Mouse (Mus musculus): ENCODE data around the gene Narfl. TPM values are rescaled to one million over a fixed set of nuclear protein-coding genes. Genes with fewer than 3 reads are reported as not detected.

The Narfl gene
- polyA plus RNA-seq, 1 experiment from 2014 or later: 26.6 TPM

DNA sequence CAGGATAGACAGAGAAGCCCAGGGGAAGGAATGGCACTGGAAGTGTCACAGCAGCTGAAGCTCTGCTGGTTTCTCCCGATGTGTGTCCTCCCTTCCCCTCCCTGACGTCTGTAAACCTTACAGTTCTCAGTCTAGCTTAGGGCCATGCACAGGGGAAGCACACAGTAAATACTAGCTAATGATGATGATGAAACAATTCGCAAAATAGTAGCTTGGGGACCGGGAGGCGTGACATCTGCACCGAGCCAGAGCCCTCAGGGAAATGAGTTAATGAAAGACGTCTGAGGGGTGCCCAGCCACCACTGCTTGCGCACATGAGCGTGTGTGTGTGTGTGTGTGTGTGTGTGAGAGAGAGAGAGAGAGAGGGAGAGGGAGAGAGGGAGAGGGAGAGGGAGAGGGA is 4.2 kb upstream of the Narfl start:
- Histone ChIP-seq H3K4me2 (no peak overlapping the region), H3K4me1 (peaks cover 10% of the 10 kb centered on the region), H3K9ac (replicated peaks) (no peak overlapping the region), H3K27me3 (replicated peaks) (peaks cover 28% of the 10 kb centered on the region), H3K9me3 (replicated peaks) (no peaks in the 10 kb centered on the region), H3K27ac (replicated peaks) (no peak overlapping the region), H3K4me3 (replicated peaks) (no peak overlapping the region), H3K36me3 (no peaks in the 10 kb centered on the region)
- ATAC-seq (ENCODE audit: low FRiP score): no peak
- WGBS: 40% methylated on average over 9 of the region's 9 CpGs

DNA sequence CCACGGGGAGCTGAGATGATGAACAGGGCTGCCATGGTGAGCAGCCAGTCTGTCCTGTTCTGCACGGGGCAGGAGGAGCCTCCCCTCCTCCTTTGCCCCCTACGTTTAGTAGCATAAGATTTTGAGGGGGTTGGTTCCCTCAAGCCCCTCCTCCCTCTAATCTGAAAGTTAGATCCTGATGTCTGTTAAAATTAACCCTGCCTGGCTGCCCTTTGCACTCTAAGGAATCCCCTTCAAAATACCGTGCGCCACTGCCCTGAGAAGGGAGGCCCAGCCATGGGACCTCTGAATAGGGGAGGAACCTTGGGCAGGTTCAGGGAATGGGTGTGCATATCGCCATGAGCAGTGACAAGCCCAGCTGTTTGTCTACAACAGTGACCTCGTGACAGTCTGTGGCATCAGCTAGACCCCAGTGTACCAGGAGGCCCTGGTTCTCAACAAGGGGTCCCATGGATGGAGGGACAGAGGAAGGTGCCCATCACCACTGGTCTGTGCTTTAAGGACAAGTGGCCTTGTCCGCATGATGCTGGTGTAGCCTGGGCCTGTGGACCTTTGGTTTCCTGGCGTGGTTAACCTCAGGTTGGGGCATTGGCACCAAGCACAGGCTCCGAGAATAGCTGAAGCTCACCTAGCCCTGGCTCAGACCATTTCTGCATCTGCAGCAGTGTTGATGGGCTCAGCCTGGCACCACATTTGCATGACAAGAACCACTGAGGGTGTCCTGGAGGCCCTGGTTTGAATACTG is 1.9 kb downstream of the Narfl start:
- Histone ChIP-seq H3K9me3 (replicated peaks) (no peaks in the 10 kb centered on the region), H3K4me3 (replicated peaks) (no peak overlapping the region), H3K27me3 (replicated peaks) (no peaks in the 10 kb centered on the region; the same call in 1 of the 2 replicates), H3K4me2 (no peak overlapping the region), H3K36me3 (0 out of 2 replicates have a peak, but pooled peaks cover 9% of the 10 kb centered on the region), H3K9ac (replicated peaks) (no peak overlapping the region), H3K27ac (replicated peaks) (no peak overlapping the region), H3K4me1 (peaks cover 21% of the 10 kb centered on the region)
- ATAC-seq (ENCODE audit: low FRiP score): no peak
- WGBS: 85% methylated on average over 10 of the region's 10 CpGs

DNA sequence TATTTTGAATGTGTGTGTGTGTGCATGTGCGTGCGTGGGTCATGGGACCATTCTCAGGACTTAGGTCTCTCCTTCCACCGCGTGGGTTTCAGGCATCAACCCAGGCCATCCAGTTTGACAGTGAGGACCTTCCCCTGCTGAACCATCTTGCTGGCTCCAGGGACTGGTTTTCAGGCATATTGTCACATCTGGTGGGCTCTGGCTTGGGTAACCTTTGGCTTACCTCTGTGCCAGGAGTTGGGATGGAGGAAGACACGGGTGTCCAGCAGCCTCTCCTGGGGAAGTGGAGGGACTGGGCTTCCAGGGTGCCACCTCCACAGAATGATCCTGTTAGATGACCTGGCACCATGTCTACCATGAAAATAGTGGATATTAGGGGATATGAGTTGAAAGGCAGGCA is 4.4 kb downstream of the Narfl start:
- no peaks in the 10 kb centered on the region for H3K27me3 ChIP-seq (replicated peaks)
- peaks cover 27% of the 10 kb centered on the region for H3K4me1 ChIP-seq
- H3K4me3 ChIP-seq (replicated peaks): no peak overlapping the region
- 94% methylated on average over 5 of the region's 5 CpGs for WGBS
- ATAC-seq (ENCODE audit: low FRiP score): no peak
- no peak overlapping the region for H3K27ac ChIP-seq (replicated peaks)
- no peak overlapping the region for H3K9ac ChIP-seq (replicated peaks)
- H3K4me2 ChIP-seq: no peak overlapping the region
- H3K9me3 ChIP-seq (replicated peaks): no peaks in the 10 kb centered on the region
- H3K36me3 ChIP-seq: peaks cover 34% of the 10 kb centered on the region

- H3K4me2 ChIP-seq: no peak overlapping the region
- ATAC-seq (ENCODE audit: low FRiP score): no peak
- no peak overlapping the region for H3K27ac ChIP-seq (replicated peaks)
- no peaks in the 10 kb centered on the region for H3K9me3 ChIP-seq (replicated peaks)
- H3K4me1 ChIP-seq: peaks cover 32% of the 10 kb centered on the region
- WGBS: 80% methylated on average over 6 of the region's 6 CpGs
- H3K4me3 ChIP-seq (replicated peaks): no peak overlapping the region
- H3K27me3 ChIP-seq (replicated peaks): no peaks in the 10 kb centered on the region
- peaks cover 46% of the 10 kb centered on the region for H3K36me3 ChIP-seq
- no peak overlapping the region for H3K9ac ChIP-seq (replicated peaks)
These were observed 7.8 kb downstream of the Narfl start for GRCm38 (mm10) chr17:25781339-25781738.

DNA sequence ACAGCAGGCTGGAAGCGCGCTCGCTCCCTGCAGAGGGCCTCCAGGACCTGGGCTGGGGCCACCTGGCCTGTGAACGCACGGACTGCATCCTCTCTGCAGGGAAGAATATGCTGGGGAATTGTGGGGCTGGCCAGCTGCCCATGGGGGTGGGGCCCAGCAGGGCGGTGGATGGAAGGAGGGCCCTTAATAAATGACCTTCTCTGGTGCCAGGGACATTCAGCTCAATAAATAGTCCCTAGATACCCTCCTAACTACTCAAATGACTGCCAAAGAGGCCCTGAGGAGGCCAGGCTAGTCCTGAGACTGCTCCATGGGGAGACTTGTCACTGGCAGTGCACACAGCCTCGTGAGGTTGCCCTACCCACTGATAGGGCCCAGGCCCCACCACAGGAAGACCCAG is 9.5 kb downstream of the Narfl start:
- H3K4me2 ChIP-seq: peak overlapping the region; percentile 94
- H3K4me3 ChIP-seq (replicated peaks): no peak overlapping the region
- no peaks in the 10 kb centered on the region for H3K9me3 ChIP-seq (replicated peaks)
- H3K27me3 ChIP-seq (replicated peaks): no peaks in the 10 kb centered on the region
- 0 out of 2 replicates have a peak overlapping the region, but pooled peaks have one; percentile 2 for H3K9ac ChIP-seq (replicated peaks)
- peaks cover 32% of the 10 kb centered on the region for H3K4me1 ChIP-seq
- no peak for ATAC-seq (ENCODE audit: low FRiP score)
- peak overlapping the region; percentile 3; the same call in 1 of the 2 replicates for H3K27ac ChIP-seq (replicated peaks)
- peaks cover 51% of the 10 kb centered on the region for H3K36me3 ChIP-seq
- 68% methylated on average over 7 of the region's 7 CpGs for WGBS

- no peaks in the 10 kb centered on the region for H3K9me3 ChIP-seq (replicated peaks)
- peaks cover 54% of the 10 kb centered on the region for H3K36me3 ChIP-seq
- H3K27me3 ChIP-seq (replicated peaks): no peaks in the 10 kb centered on the region
- H3K4me1 ChIP-seq: peaks cover 35% of the 10 kb centered on the region
- WGBS: 84% methylated on average over 15 of the region's 15 CpGs
- peak overlapping the region; percentile 3; the same call in 1 of the 2 replicates for H3K27ac ChIP-seq (replicated peaks)
- peak overlapping the region; percentile 82 for H3K9ac ChIP-seq (replicated peaks)
- H3K4me2 ChIP-seq: peak overlapping the region; percentile 94
- peak overlapping the region; percentile 85 for H3K4me3 ChIP-seq (replicated peaks)
- ATAC-seq (ENCODE audit: low FRiP score): no peak
These were observed 10.4 kb downstream of the Narfl start for GRCm38 (mm10) chr17:25783861-25784574.

DNA sequence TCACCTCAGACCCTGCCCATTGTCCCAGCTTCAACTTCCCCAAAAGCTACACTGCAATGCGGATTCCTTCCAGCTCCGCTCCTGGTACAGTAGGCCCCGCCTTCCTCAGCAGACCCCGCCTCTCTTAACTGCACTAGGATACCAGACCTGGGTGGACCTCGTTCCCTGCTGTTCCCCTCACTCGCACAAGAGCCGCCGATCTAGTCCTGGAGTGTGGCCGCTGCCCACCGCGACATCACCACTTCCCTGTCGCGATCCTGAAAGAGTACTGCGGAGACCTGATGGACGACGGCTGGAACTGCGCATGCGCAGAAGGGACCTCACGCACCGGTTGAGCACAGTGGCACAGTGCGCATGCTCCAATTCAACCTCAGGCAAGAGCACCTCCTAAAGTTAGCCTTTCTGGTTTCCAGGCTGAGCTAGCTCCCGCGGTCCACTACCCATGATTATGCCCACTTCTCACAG is 11.7 kb downstream of the Narfl start, which contains the start of gene Haghl:
Haghl (minus strand) TSS at position 393 of the 465 bp plus-strand sequence.
- Histone ChIP-seq H3K4me1 (peaks cover 36% of the 10 kb centered on the region), H3K9me3 (replicated peaks) (no peaks in the 10 kb centered on the region), H3K36me3 (peaks cover 56% of the 10 kb centered on the region), H3K9ac (replicated peaks) (peak within 1 kb of the TSS; percentile 82), H3K27ac (replicated peaks) (peak within 1 kb of the TSS; percentile 94), H3K4me2 (peak within 1 kb of the TSS; percentile 94), H3K4me3 (replicated peaks) (peak within 1 kb of the TSS; percentile 85), H3K27me3 (replicated peaks) (no peaks in the 10 kb centered on the region)
- WGBS: 0% methylated on average over 23 of the region's 23 CpGs
- peak; percentile 73 for ATAC-seq (ENCODE audit: low FRiP score)

GRCm38 (mm10) chr17:25786280-25786679 is 12.7 kb downstream of the Narfl start, which contains the start of gene Ccdc78:
TSS of gene Ccdc78 (plus strand) at chr17:25786580.
- peaks cover 46% of the 10 kb centered on the region for H3K4me1 ChIP-seq
- H3K9me3 ChIP-seq (replicated peaks): no peaks in the 10 kb centered on the region
- no peaks in the 10 kb centered on the region for H3K27me3 ChIP-seq (replicated peaks)
- H3K27ac ChIP-seq (replicated peaks): peak within 1 kb of the TSS; percentile 94
- ATAC-seq (ENCODE audit: low FRiP score): no peak
- H3K36me3 ChIP-seq: peaks cover 48% of the 10 kb centered on the region
- 81% methylated on average over 3 of the region's 3 CpGs for WGBS
- H3K4me2 ChIP-seq: peak within 1 kb of the TSS; percentile 94
- H3K9ac ChIP-seq (replicated peaks): peak within 1 kb of the TSS; percentile 82
- peak within 1 kb of the TSS; percentile 85 for H3K4me3 ChIP-seq (replicated peaks)

- no peak overlapping the region for H3K9ac ChIP-seq (replicated peaks)
- peaks cover 42% of the 10 kb centered on the region for H3K36me3 ChIP-seq
- H3K4me1 ChIP-seq: peaks cover 50% of the 10 kb centered on the region
- H3K9me3 ChIP-seq (replicated peaks): no peaks in the 10 kb centered on the region
- H3K4me3 ChIP-seq (replicated peaks): no peak overlapping the region
- 93% methylated on average over 9 of the region's 9 CpGs for WGBS
- no peak overlapping the region for H3K27ac ChIP-seq (replicated peaks)
- no peaks in the 10 kb centered on the region for H3K27me3 ChIP-seq (replicated peaks)
- no peak for ATAC-seq (ENCODE audit: low FRiP score)
- H3K4me2 ChIP-seq: no peak overlapping the region
These were observed 13.4 kb downstream of the Narfl start for GRCm38 (mm10) chr17:25786781-25787504.

DNA sequence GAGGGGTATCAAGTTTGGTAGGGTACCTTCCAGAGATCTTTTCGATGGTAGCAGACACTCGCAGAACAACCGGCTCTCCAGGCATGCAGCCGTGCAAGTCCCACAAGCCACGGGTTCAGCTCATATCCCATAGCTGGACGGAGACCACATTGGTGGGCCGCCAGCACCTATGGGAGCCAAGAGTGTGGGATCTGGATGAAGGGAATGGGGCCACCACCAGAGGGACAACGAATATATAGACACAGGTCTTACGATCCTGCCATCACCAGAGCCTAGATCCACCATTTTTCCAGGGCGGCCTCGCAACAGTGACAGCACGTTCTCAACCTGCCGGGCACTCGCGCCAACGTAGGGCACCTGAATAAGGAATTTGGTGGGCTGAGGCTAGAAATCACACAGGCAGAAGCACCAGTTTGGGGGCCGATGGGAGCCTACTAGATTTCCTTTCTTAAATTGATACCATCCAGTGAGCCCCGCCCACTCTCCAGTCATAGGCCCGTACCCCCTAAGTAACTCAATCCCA is 17.8 kb downstream of the Narfl start:
- Histone ChIP-seq H3K36me3 (peaks cover 19% of the 10 kb centered on the region), H3K27ac (replicated peaks) (peak overlapping the region; percentile 93), H3K4me1 (peaks cover 57% of the 10 kb centered on the region), H3K9me3 (replicated peaks) (no peaks in the 10 kb centered on the region), H3K27me3 (replicated peaks) (no peaks in the 10 kb centered on the region), H3K4me3 (replicated peaks) (peak overlapping the region; percentile 71), H3K4me2 (peak overlapping the region; percentile 96), H3K9ac (replicated peaks) (peak overlapping the region; percentile 77)
- ATAC-seq (ENCODE audit: low FRiP score): peak; percentile 4
- 30% methylated on average over 19 of the region's 19 CpGs for WGBS

Data from neural tube, embryonic 15.5 days (tissue).